In genomic region chr9:123941316-123941715, GRCm38 (mm10) we compare ENCODE assay signal across 11 mouse cellular contexts. TPM values are rescaled to one million over a fixed set of nuclear protein-coding genes. Genes with fewer than 3 reads are reported as not detected.
DNase-seq lines count a peak whose midpoint lies in the region; ATAC-seq and TF ChIP-seq lines count a peak whose summit lies in the region.
"Had no signal": no experiment of that assay in that cellular context is flagged by ENCODE, and none has a peak within 500 bp of the region (broad histone marks: within the 10 kb centered on the region; RNA-seq: fewer than 3 reads in every experiment).

No protein-coding gene starts in this region.

- H3K27ac ChIP-seq in midbrain, postnatal 0 days (ENCODE audit: low read depth, low read length) = no peak overlapping the region

- no peaks in the 10 kb centered on the region for H3K27me3 ChIP-seq in midbrain, postnatal 0 days (ENCODE audit: insufficient read depth, low read length)

- WGBS in midbrain, postnatal 0 days = 83% methylated on average over 2 of the region's 2 CpGs

- H3K36me3 ChIP-seq in midbrain, postnatal 0 days (ENCODE audit: insufficient read depth, low read length) = no peaks in the 10 kb centered on the region

- no peak overlapping the region for H3K9ac ChIP-seq in midbrain, postnatal 0 days (replicated peaks; ENCODE audit: low read length, poor library complexity, severe bottlenecking)

- no peaks in the 10 kb centered on the region for H3K9me3 ChIP-seq in midbrain, postnatal 0 days (ENCODE audit: low read length)

- H3K4me2 ChIP-seq in midbrain, postnatal 0 days (ENCODE audit: low read depth, low read length, poor library complexity, severe bottlenecking) = no peak overlapping the region

- no peaks in the 10 kb centered on the region for H3K4me1 ChIP-seq in midbrain, postnatal 0 days (ENCODE audit: insufficient read depth, low read length)

- peak; percentile 41 to 59 for DNase-seq in right cerebral cortex, postnatal 10 days (ENCODE audit: low spot score in 2 of 2)
- DNase-seq in right cerebral cortex, postnatal 25 days = no peak
- DNase-seq in brain, adult 2 months (ENCODE audit: low read depth, low spot score) = peak; percentile 44
- DNase-seq in naive thymus-derived CD4-positive, alpha-beta T cell, adult 2 months (ENCODE audit: low read depth) = peak; percentile 75
- DNase-seq in midbrain, postnatal 0 days (ENCODE audit: low spot score) = no peak
- DNase-seq in embryo, embryonic 10 days (ENCODE audit: low spot score) = no peak
- DNase-seq: embryo, embryonic 11 days; kidney, adult 18-20 months; midbrain, embryonic 14.5 days; right cerebral cortex, adult 18-20 months had no signal

- peak; percentile 46 for ATAC-seq in inflammation-experienced regulatory T-cells, adult 6 months
- no peak for ATAC-seq in midbrain, postnatal 0 days (ENCODE audit: low FRiP score)

- no peak overlapping the region for H3K4me3 ChIP-seq in midbrain, postnatal 0 days (ENCODE audit: low read depth, low read length)

- TF ChIP-seq CTCF in midbrain, postnatal 0 days (IDR thresholded peaks at IDR 0.05) = no peak

RNA-seq across cellular contexts. Expression of gene Ccr1, which starts 27.2 kb away (rescaled TPM):
- 1 to 10 TPM in 2 of 3 experiments, under 1 TPM in 1; 0.20 to 3.1 (median 1.7) TPM for polyA plus RNA-seq in inflammation-experienced regulatory T-cells, adult 6 months (2017; shearing (Covaris generic))
- total RNA-seq in midbrain, postnatal 0 days (2014; rRNA removed) = 0.49 and 0.57 TPM in 2 replicates
- 0.68 and 0.90 TPM in 2 replicates for polyA plus RNA-seq in midbrain, postnatal 0 days (2015; fragmentation: Nextera tagmentation; extraction: Ambion mirVana)

RNA-seq across cellular contexts. Expression of gene Ccr1l1, which starts 36.9 kb away (rescaled TPM):
- not detected for polyA plus RNA-seq in inflammation-experienced regulatory T-cells, adult 6 months (2017; shearing (Covaris generic))
- total RNA-seq in midbrain, postnatal 0 days (2014; rRNA removed) = not detected in 2 replicates
- 0.15 TPM in 1 of 2 replicates, not detected in the other for polyA plus RNA-seq in midbrain, postnatal 0 days (2015; fragmentation: Nextera tagmentation; extraction: Ambion mirVana)
- polyA plus RNA-seq: midbrain, embryonic 14.5 days had no signal

Comparison
In these comparisons a context has a peak if more than half of its experiments do, and no peak if none do; other contexts are left out.
1. DNase-seq: peak in right cerebral cortex, postnatal 10 days (2 of 2), brain, adult 2 months (single experiment) and naive thymus-derived CD4-positive, alpha-beta T cell, adult 2 months (single experiment); none in right cerebral cortex, postnatal 25 days (single experiment), midbrain, postnatal 0 days (single experiment) and embryo, embryonic 10 days (single experiment).